Mouse (Mus musculus): ENCODE data around the gene Glod4.

GRCm38 (mm10) chr11:76196977-76197469, 46.5 kb downstream of the Glod4 start:
- no peak for TF ChIP-seq CTCF (IDR thresholded peaks at IDR 0.05)
- TF ChIP-seq EP300 (IDR thresholded peaks at IDR 0.05), result no peak
